Comparison of ENCODE assay signal across 20 mouse cellular contexts in genomic region chr4:120325748-120326147, GRCm38 (mm10). TPM values are rescaled to one million over a fixed set of nuclear protein-coding genes. Genes with fewer than 3 reads are reported as not detected.
"Had no signal": no experiment of that assay in that cellular context is flagged by ENCODE, and none has a peak within 500 bp of the region (broad histone marks: within the 10 kb centered on the region; RNA-seq: fewer than 3 reads in every experiment).

No protein-coding gene starts in this region.

- H3K27me3 ChIP-seq: lung, embryonic 15.5 days; neural tube, embryonic 12.5 days; stomach, embryonic 15.5 days had no signal

- H3K4me2 ChIP-seq: lung, embryonic 15.5 days; midbrain, embryonic 11.5 days; midbrain, embryonic 13.5 days; neural tube, embryonic 12.5 days; stomach, embryonic 15.5 days had no signal

- H3K9ac ChIP-seq: liver, postnatal 0 days; lung, embryonic 15.5 days; midbrain, embryonic 13.5 days; neural tube, embryonic 12.5 days; stomach, embryonic 15.5 days had no signal

- H3K4me1 ChIP-seq: lung, embryonic 15.5 days; megakaryocyte, embryonic 14.5 days; midbrain, embryonic 13.5 days; neural tube, embryonic 12.5 days; stomach, embryonic 15.5 days had no signal

- H3K9me3 ChIP-seq: lung, embryonic 15.5 days; megakaryocyte, embryonic 14.5 days; midbrain, embryonic 13.5 days; neural tube, embryonic 12.5 days; stomach, embryonic 15.5 days had no signal

- H3K36me3 ChIP-seq: lung, embryonic 15.5 days; midbrain, embryonic 13.5 days; neural tube, embryonic 12.5 days; stomach, embryonic 15.5 days had no signal

- DNase-seq: lung, adult 2 months; lung, postnatal 14 days; lung, postnatal 36 days; right cerebral cortex, postnatal 14 days; thymus, adult 2 months; thymus, postnatal 25 days; thymus, postnatal 4 days had no signal

- H3K27ac ChIP-seq: lung, embryonic 15.5 days; macrophage; midbrain, embryonic 13.5 days; neural tube, embryonic 12.5 days; stomach, embryonic 15.5 days; stomach, postnatal 0 days had no signal

- H3K4me3 ChIP-seq: lung, embryonic 15.5 days; megakaryocyte, embryonic 14.5 days; midbrain, embryonic 13.5 days; neural tube, embryonic 12.5 days; stomach, embryonic 15.5 days had no signal

- ATAC-seq: liver, postnatal 0 days; lung, postnatal 0 days; midbrain, embryonic 13.5 days had no signal

RNA-seq across cellular contexts. Expression of gene Foxo6, which starts 38.6 kb away (rescaled TPM):
- total RNA-seq: megakaryocyte progenitor cell, adult 5-6 weeks; monocyte, adult 5-6 weeks; neutrophil, adult 5-6 weeks had no signal
- polyA plus RNA-seq: liver, postnatal 0 days; macrophage had no signal
